Mouse (Mus musculus) liver, adult 2 months (tissue): Measurements from ENCODE around the gene Abr.

Experiments used
- CTCF ChIP-seq: fragments of 200-500 bp; IDR thresholded peaks from 2 replicates; pipeline ENCODE4 v1.5.1; 2011; ENCODE audit warnings: low read depth, low read length, control low read depth
- POLR2A ChIP-seq: fragments of 200-500 bp; IDR thresholded peaks from 2 replicates; pipeline ENCODE4 v1.6.1; 2011; ENCODE audit warnings: low read length, control low read depth; ENCODE audit not compliant: insufficient read depth; ENCODE audit errors: extremely low read depth

GRCm38 (mm10) chr11:76508125-76508524, 114.0 kb downstream of the Abr start:
- no peak for TF ChIP-seq CTCF
- no peak for TF ChIP-seq POLR2A
